In the genomic region with DNA sequence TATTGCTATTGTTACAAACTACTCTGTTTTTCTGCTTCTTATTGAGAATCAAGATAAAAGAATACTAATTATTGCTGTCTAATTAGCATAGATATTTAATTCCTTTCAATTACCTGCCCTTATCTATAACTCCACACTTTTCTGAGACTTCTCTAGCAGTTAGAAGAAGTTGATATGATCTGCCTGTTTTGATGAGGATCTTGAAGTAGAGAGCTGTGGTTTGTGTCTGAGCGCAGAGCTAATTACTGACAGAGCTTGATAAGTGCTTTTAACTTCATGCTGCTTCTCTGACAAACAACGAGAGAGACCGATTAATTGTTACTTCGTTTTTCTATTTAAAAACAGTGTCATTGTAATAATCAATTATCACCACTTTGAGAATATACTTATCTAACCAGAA, we compare ENCODE assay signal across 32 mouse cellular contexts.
"Had no signal": no experiment of that assay in that cellular context is flagged by ENCODE, and none has a peak within 500 bp of the region (broad histone marks: within the 10 kb centered on the region; RNA-seq: fewer than 3 reads in every experiment).

No protein-coding gene starts in this region.

- H3K4me1 ChIP-seq: limb, embryonic 10.5 days; limb, embryonic 12.5 days; limb, embryonic 13.5 days; limb, embryonic 15.5 days; liver, embryonic 12.5 days; liver, embryonic 13.5 days; liver, embryonic 15.5 days; lung, embryonic 15.5 days; megakaryocyte, embryonic 14.5 days; midbrain, embryonic 10.5 days; midbrain, embryonic 12.5 days; midbrain, embryonic 13.5 days; midbrain, embryonic 15.5 days; neural tube, embryonic 12.5 days had no signal

- H3K27ac ChIP-seq: limb, embryonic 10.5 days; limb, embryonic 12.5 days; limb, embryonic 13.5 days; limb, embryonic 15.5 days; liver, embryonic 12.5 days; liver, embryonic 13.5 days; liver, embryonic 14.5 days; liver, embryonic 15.5 days; lung, embryonic 15.5 days; macrophage; midbrain, embryonic 10.5 days; midbrain, embryonic 12.5 days; midbrain, embryonic 13.5 days; midbrain, embryonic 15.5 days; neural tube, embryonic 12.5 days had no signal

- H3K36me3 ChIP-seq: limb, embryonic 10.5 days; limb, embryonic 12.5 days; limb, embryonic 13.5 days; limb, embryonic 15.5 days; liver, embryonic 12.5 days; liver, embryonic 13.5 days; liver, embryonic 15.5 days; lung, embryonic 15.5 days; midbrain, embryonic 10.5 days; midbrain, embryonic 12.5 days; midbrain, embryonic 13.5 days; midbrain, embryonic 15.5 days; neural tube, embryonic 12.5 days had no signal

- H3K4me3 ChIP-seq: limb, embryonic 10.5 days; limb, embryonic 12.5 days; limb, embryonic 13.5 days; limb, embryonic 15.5 days; liver, embryonic 12.5 days; liver, embryonic 13.5 days; liver, embryonic 15.5 days; lung, embryonic 15.5 days; megakaryocyte, embryonic 14.5 days; midbrain, embryonic 10.5 days; midbrain, embryonic 12.5 days; midbrain, embryonic 13.5 days; midbrain, embryonic 15.5 days; myocyte; neural tube, embryonic 12.5 days had no signal

- H3K9ac ChIP-seq: limb, embryonic 12.5 days; limb, embryonic 13.5 days; limb, embryonic 15.5 days; liver, embryonic 12.5 days; liver, embryonic 13.5 days; liver, embryonic 14.5 days; liver, embryonic 15.5 days; liver, postnatal 0 days; lung, embryonic 14.5 days; lung, embryonic 15.5 days; midbrain, embryonic 12.5 days; midbrain, embryonic 13.5 days; midbrain, embryonic 15.5 days; neural tube, embryonic 12.5 days had no signal

- H3K4me2 ChIP-seq: limb, embryonic 12.5 days; limb, embryonic 13.5 days; limb, embryonic 15.5 days; liver, embryonic 11.5 days; liver, embryonic 12.5 days; liver, embryonic 13.5 days; liver, embryonic 15.5 days; lung, embryonic 14.5 days; lung, embryonic 15.5 days; midbrain, embryonic 11.5 days; midbrain, embryonic 12.5 days; midbrain, embryonic 13.5 days; midbrain, embryonic 15.5 days; neural tube, embryonic 12.5 days had no signal

- DNase-seq: left cerebral cortex, postnatal 4 days; liver; liver, embryonic 13.5 days; liver, postnatal 0 days; lung, adult 18-20 months; lung, adult 2 months; lung, embryonic 14.5 days; lung, postnatal 10 days; lung, postnatal 14 days; lung, postnatal 36 days; lung, postnatal 4 days; midbrain, embryonic 14.5 days had no signal

- H3K27me3 ChIP-seq: limb, embryonic 12.5 days; limb, embryonic 13.5 days; limb, embryonic 15.5 days; liver, embryonic 12.5 days; liver, embryonic 13.5 days; liver, embryonic 15.5 days; lung, embryonic 15.5 days; midbrain, embryonic 12.5 days; midbrain, embryonic 13.5 days; midbrain, embryonic 15.5 days; neural tube, embryonic 12.5 days had no signal

- ATAC-seq: liver, embryonic 12.5 days; liver, postnatal 0 days; lung, postnatal 0 days; midbrain, embryonic 13.5 days; midbrain, embryonic 15.5 days; midbrain, embryonic 16.5 days had no signal

- H3K9me3 ChIP-seq: limb, embryonic 10.5 days; limb, embryonic 12.5 days; limb, embryonic 13.5 days; limb, embryonic 15.5 days; liver, embryonic 12.5 days; liver, embryonic 13.5 days; liver, embryonic 15.5 days; lung, embryonic 15.5 days; megakaryocyte, embryonic 14.5 days; midbrain, embryonic 10.5 days; midbrain, embryonic 12.5 days; midbrain, embryonic 13.5 days; midbrain, embryonic 15.5 days; neural tube, embryonic 12.5 days had no signal
